Mouse (Mus musculus): Measurements from ENCODE around the gene Cd2.

The Cd2 gene

GRCm38 (mm10) chr3:101275636-101276300, 12.0 kb downstream of the Cd2 start:
- DNase-seq (ENCODE audit: inconsistent ontology term): no peak

GRCm38 (mm10) chr3:101274794-101275193, 12.9 kb downstream of the Cd2 start:
- no peak for DNase-seq (ENCODE audit: inconsistent ontology term)

GRCm38 (mm10) chr3:101274041-101274770, 13.5 kb downstream of the Cd2 start:
- peak; percentile 66 for DNase-seq (ENCODE audit: inconsistent ontology term)

- no peak for DNase-seq (ENCODE audit: inconsistent ontology term)
Observed at GRCm38 (mm10) chr3:101272166-101272565, 15.6 kb downstream of the Cd2 start.

GRCm38 (mm10) chr3:101270833-101271232, 16.9 kb downstream of the Cd2 start:
- DNase-seq (ENCODE audit: inconsistent ontology term): no peak

GRCm38 (mm10) chr3:101268361-101268760, 19.4 kb downstream of the Cd2 start:
- no peak for DNase-seq (ENCODE audit: inconsistent ontology term)

GRCm38 (mm10) chr3:101265561-101266091, 22.1 kb downstream of the Cd2 start:
- no peak for DNase-seq (ENCODE audit: inconsistent ontology term)

- DNase-seq (ENCODE audit: inconsistent ontology term): no peak
Observed at GRCm38 (mm10) chr3:101258976-101259375, 28.8 kb downstream of the Cd2 start.

GRCm38 (mm10) chr3:101256090-101256489, 31.6 kb downstream of the Cd2 start:
- no peak for DNase-seq (ENCODE audit: inconsistent ontology term)

GRCm38 (mm10) chr3:101252141-101252540, 35.6 kb downstream of the Cd2 start:
- DNase-seq (ENCODE audit: inconsistent ontology term): no peak

- no peak for DNase-seq (ENCODE audit: inconsistent ontology term)
Observed at GRCm38 (mm10) chr3:101249846-101250245, 37.9 kb downstream of the Cd2 start.

GRCm38 (mm10) chr3:101245212-101245611, 42.5 kb downstream of the Cd2 start:
- no peak for DNase-seq (ENCODE audit: inconsistent ontology term)

- no peak for DNase-seq (ENCODE audit: inconsistent ontology term)
Observed at GRCm38 (mm10) chr3:101243002-101243401, 44.7 kb downstream of the Cd2 start.

GRCm38 (mm10) chr3:101241866-101242265, 45.9 kb downstream of the Cd2 start:
- DNase-seq (ENCODE audit: inconsistent ontology term): no peak

- DNase-seq (ENCODE audit: inconsistent ontology term): no peak
Observed at GRCm38 (mm10) chr3:101240859-101241258, 46.9 kb downstream of the Cd2 start.

- DNase-seq (ENCODE audit: inconsistent ontology term): no peak
Observed at GRCm38 (mm10) chr3:101239236-101239635, 48.5 kb downstream of the Cd2 start.

- no peak for DNase-seq (ENCODE audit: inconsistent ontology term)
Observed at GRCm38 (mm10) chr3:101238695-101239094, 49.0 kb downstream of the Cd2 start.

- DNase-seq (ENCODE audit: inconsistent ontology term): no peak
Observed at GRCm38 (mm10) chr3:101236995-101237808, 50.5 kb downstream of the Cd2 start.

- DNase-seq (ENCODE audit: inconsistent ontology term): no peak
Observed at GRCm38 (mm10) chr3:101236261-101236660, 51.5 kb downstream of the Cd2 start.

GRCm38 (mm10) chr3:101235321-101235720, 52.4 kb downstream of the Cd2 start:
- DNase-seq (ENCODE audit: inconsistent ontology term): no peak

GRCm38 (mm10) chr3:101233424-101233823, 54.3 kb downstream of the Cd2 start:
- no peak for DNase-seq (ENCODE audit: inconsistent ontology term)

- no peak for DNase-seq (ENCODE audit: inconsistent ontology term)
Observed at GRCm38 (mm10) chr3:101232570-101232969, 55.2 kb downstream of the Cd2 start.

All from Muller cell, postnatal 12 days (primary cell).